Mouse (Mus musculus) small intestine, adult 2 months (tissue): ENCODE measurements around the gene Slc1a5. TPM values are rescaled to one million over a fixed set of nuclear protein-coding genes. Genes with fewer than 3 reads are reported as not detected.

Source experiments
- H3K27ac ChIP-seq: fragments of 200-500 bp; 2 replicates; pipeline ENCODE4 v1.5.1; 2012; ENCODE audit warnings: low read depth, low read length, control low read depth, inconsistent platforms; ENCODE audit not compliant: insufficient read depth
- H3K27me3 ChIP-seq: fragments of 200-500 bp; 2 replicates; pipeline ENCODE4 v1.6.1; 2012; ENCODE audit warnings: mild to moderate bottlenecking, moderate library complexity, low read length, inconsistent platforms; ENCODE audit not compliant: control insufficient read depth, insufficient read depth
- H3K36me3 ChIP-seq: fragments of 200-500 bp; 2 replicates; pipeline ENCODE4 v1.6.1; 2012; ENCODE audit warnings: mild to moderate bottlenecking, low read length, control low read depth, inconsistent platforms; ENCODE audit not compliant: control insufficient read depth, insufficient read depth
- H3K4me1 ChIP-seq: fragments of 200-500 bp; 2 replicates; pipeline ENCODE4 v1.6.1; 2012; ENCODE audit warnings: low read length, inconsistent platforms, mixed read lengths; ENCODE audit not compliant: control insufficient read depth, insufficient read depth, insufficient read length
- H3K4me3 ChIP-seq: fragments of 200-500 bp; 2 replicates; pipeline ENCODE4 v1.5.1; 2012; ENCODE audit warnings: low read depth, mild to moderate bottlenecking, control low read depth, inconsistent platforms, low read length, moderate library complexity
- CTCF ChIP-seq: fragments of 200-500 bp; IDR thresholded peaks from 2 replicates; pipeline ENCODE4 v1.5.1; 2012; ENCODE audit warnings: low read depth, mild to moderate bottlenecking, control low read depth, inconsistent platforms, low read length, moderate library complexity, mixed read lengths; ENCODE audit not compliant: insufficient replicate concordance, insufficient read length; ENCODE audit errors: extremely low read depth
- POLR2A ChIP-seq: fragments of 200-500 bp; IDR thresholded peaks from 2 replicates; pipeline ENCODE4 v1.6.1; 2012; ENCODE audit warnings: low read depth, mild to moderate bottlenecking, control low read depth, inconsistent platforms, low read length, moderate library complexity
- WGBS: fragments of 180-500 bp; shearing (Covaris S2); methylation state at CpG from one replicate; pipeline ENCODE4 v1.1.7; 2018; 5-methylcytosine and 5-hydroxymethylcytosine counted together
- polyA plus RNA-seq: library from polyadenylated mRNA; depleted of rRNA; stranded (reverse); fragments of >200 nt; gene quantifications from 2 replicates; pipeline ENCODE4 v1.2.3, GENCODE M21; 2012

Gene Slc1a5
- polyA plus RNA-seq, 1 experiment = 37.8 TPM

GRCm38 (mm10) chr7:16820271-16820763, 39.2 kb downstream of the Slc1a5 start:
- H3K27me3 ChIP-seq = no peaks in the 10 kb centered on the region
- H3K36me3 ChIP-seq = peaks cover 15% of the 10 kb centered on the region
- TF ChIP-seq CTCF = no peak
- TF ChIP-seq POLR2A = no peak
- WGBS = 59% methylated on average over 5 of the region's 5 CpGs
- no peak overlapping the region for H3K4me3 ChIP-seq
- peaks cover 15% of the 10 kb centered on the region; the same call in 1 of the 2 replicates for H3K4me1 ChIP-seq
- no peak overlapping the region for H3K27ac ChIP-seq

GRCm38 (mm10) chr7:16821091-16821490, 40.0 kb downstream of the Slc1a5 start:
- 70% methylated on average over 3 of the region's 3 CpGs for WGBS
- Histone ChIP-seq H3K27ac (no peak overlapping the region), H3K4me1 (peaks cover 17% of the 10 kb centered on the region; the same call in 1 of the 2 replicates), H3K27me3 (no peaks in the 10 kb centered on the region), H3K4me3 (no peak overlapping the region), H3K36me3 (peaks cover 17% of the 10 kb centered on the region)
- no peak for TF ChIP-seq POLR2A
- no peak for TF ChIP-seq CTCF

- Histone ChIP-seq H3K27ac (no peak overlapping the region), H3K36me3 (peaks cover 23% of the 10 kb centered on the region), H3K4me3 (no peak overlapping the region), H3K27me3 (no peaks in the 10 kb centered on the region), H3K4me1 (peaks cover 17% of the 10 kb centered on the region; the same call in 1 of the 2 replicates)
- no peak for TF ChIP-seq POLR2A
- no peak for TF ChIP-seq CTCF
- WGBS = 75% methylated on average over 4 of the region's 4 CpGs
These were observed 40.5 kb downstream of the Slc1a5 start for GRCm38 (mm10) chr7:16821669-16822101.

GRCm38 (mm10) chr7:16823734-16824133, 42.6 kb downstream of the Slc1a5 start:
- no peak overlapping the region for H3K4me3 ChIP-seq
- peaks cover 14% of the 10 kb centered on the region; the same call in 1 of the 2 replicates for H3K4me1 ChIP-seq
- WGBS = 85% methylated on average over 5 of the region's 5 CpGs
- TF ChIP-seq CTCF = no peak
- TF ChIP-seq POLR2A = no peak
- no peak overlapping the region for H3K27ac ChIP-seq
- H3K36me3 ChIP-seq = peaks cover 35% of the 10 kb centered on the region
- no peaks in the 10 kb centered on the region for H3K27me3 ChIP-seq

GRCm38 (mm10) chr7:16825785-16826184, 44.6 kb downstream of the Slc1a5 start:
- 79% methylated on average over 10 of the region's 10 CpGs for WGBS
- Histone ChIP-seq H3K27me3 (no peaks in the 10 kb centered on the region), H3K4me1 (peaks cover 8% of the 10 kb centered on the region; the same call in 1 of the 2 replicates), H3K27ac (no peak overlapping the region), H3K4me3 (no peak overlapping the region), H3K36me3 (peaks cover 55% of the 10 kb centered on the region)
- TF ChIP-seq CTCF (no peak), POLR2A (no peak)

GRCm38 (mm10) chr7:16826571-16826970, 45.4 kb downstream of the Slc1a5 start:
- Histone ChIP-seq H3K4me3 (no peak overlapping the region), H3K27me3 (no peaks in the 10 kb centered on the region), H3K4me1 (0 out of 2 replicates have a peak, but pooled peaks cover 2% of the 10 kb centered on the region), H3K27ac (no peak overlapping the region), H3K36me3 (peaks cover 63% of the 10 kb centered on the region)
- no peak for TF ChIP-seq POLR2A
- TF ChIP-seq CTCF = no peak
- WGBS = 87% methylated on average over 5 of the region's 5 CpGs

GRCm38 (mm10) chr7:16827274-16827673, 46.1 kb downstream of the Slc1a5 start:
- Histone ChIP-seq H3K27ac (no peak overlapping the region), H3K36me3 (peaks cover 69% of the 10 kb centered on the region), H3K27me3 (no peaks in the 10 kb centered on the region), H3K4me1 (0 out of 2 replicates have a peak, but pooled peaks cover 2% of the 10 kb centered on the region), H3K4me3 (no peak overlapping the region)
- TF ChIP-seq POLR2A (no peak), CTCF (no peak)
- 72% methylated on average over 4 of the region's 4 CpGs for WGBS
